Mouse (Mus musculus) neural tube, embryonic 15.5 days (tissue): ENCODE data around the gene Cc2d1b. TPM values are rescaled to one million over a fixed set of nuclear protein-coding genes. Genes with fewer than 3 reads are reported as not detected.

Experiments used
- ATAC-seq: fragments of 200-750 bp; cut with Nextera tagmentation; 2 replicates; pipeline ENCODE4 v1.8.0; 2017; ENCODE audit warnings: mild to moderate bottlenecking, moderate TSS enrichment, moderate library complexity; ENCODE audit not compliant: low FRiP score
- H3K27ac ChIP-seq: fragments of 300-500 bp; sonication (generic); replicated peaks from 2 replicates; pipeline ENCODE4 v1.5.1; 2015; ENCODE audit warnings: mild to moderate bottlenecking, inconsistent platforms
- H3K27me3 ChIP-seq: fragments of 300-500 bp; sonication (generic); replicated peaks from 2 replicates; pipeline ENCODE4 v1.6.1; 2015; ENCODE audit warnings: inconsistent platforms
- H3K36me3 ChIP-seq: fragments of 300-500 bp; sonication (generic); 2 replicates; pipeline ENCODE4 v1.6.1; 2015; ENCODE audit warnings: inconsistent platforms
- H3K4me1 ChIP-seq: fragments of 300-500 bp; sonication (generic); 2 replicates; pipeline ENCODE4 v1.6.1; 2015; ENCODE audit warnings: inconsistent platforms
- H3K4me2 ChIP-seq: fragments of 300-500 bp; sonication (generic); 2 replicates; pipeline ENCODE4 v1.6.1; 2015; ENCODE audit warnings: inconsistent platforms, mild to moderate bottlenecking, moderate library complexity
- H3K4me3 ChIP-seq: fragments of 300-500 bp; sonication (generic); replicated peaks from 2 replicates; pipeline ENCODE4 v1.5.1; 2015; ENCODE audit warnings: mild to moderate bottlenecking, inconsistent platforms
- H3K9ac ChIP-seq: fragments of 300-500 bp; sonication (generic); replicated peaks from 2 replicates; pipeline ENCODE4 v1.6.1; 2015; ENCODE audit warnings: mild to moderate bottlenecking, inconsistent platforms
- H3K9me3 ChIP-seq: fragments of 300-500 bp; sonication (generic); replicated peaks from 2 replicates; pipeline ENCODE4 v1.6.1; 2016; ENCODE audit warnings: inconsistent platforms
- WGBS: fragments of 180-500 bp; shearing (Covaris S2); methylation state at CpG from one replicate; pipeline ENCODE4 v1.1.7; 2015; ENCODE audit warnings: mixed read lengths; 5-methylcytosine and 5-hydroxymethylcytosine counted together
- polyA plus RNA-seq: library from polyadenylated mRNA; unstranded; fragments of >200 nt; fragmentation: Nextera tagmentation; extraction: Ambion mirVana; gene quantifications from 2 replicates; pipeline ENCODE4 v1.2.1, GENCODE M21; 2015

Cc2d1b gene
- polyA plus RNA-seq, 1 experiment from 2014 or later, result 18.2 TPM

GRCm38 (mm10) chr4:108664407-108664806, 44.7 kb downstream of the Cc2d1b start:
- no peak for ATAC-seq
- Histone ChIP-seq H3K4me3 (no peak overlapping the region), H3K9me3 (no peaks in the 10 kb centered on the region), H3K27me3 (no peaks in the 10 kb centered on the region), H3K27ac (no peak overlapping the region), H3K4me2 (no peak overlapping the region), H3K9ac (no peak overlapping the region), H3K36me3 (peaks cover 16% of the 10 kb centered on the region), H3K4me1 (no peaks in the 10 kb centered on the region)
- 85% methylated on average over 2 of the region's 2 CpGs for WGBS

Other genes with a start within 250 kb of the Cc2d1b start
- 4.0 and 6.3 TPM in 2 replicates for gene Shisal2a, start 236.6 kb upstream of the Cc2d1b start, polyA plus RNA-seq
- gene Gpx7, start 213.0 kb upstream of the Cc2d1b start, polyA plus RNA-seq, result 36.9 and 37.9 TPM in 2 replicates
- gene Tut4, start 160.5 kb upstream of the Cc2d1b start, polyA plus RNA-seq, result 49.4 and 52.0 TPM in 2 replicates
- gene Prpf38a, start 40.6 kb upstream of the Cc2d1b start, polyA plus RNA-seq, result 73.2 and 77.2 TPM in 2 replicates
- gene Orc1, start 40.5 kb upstream of the Cc2d1b start, polyA plus RNA-seq, result 1.3 and 4.3 TPM in 2 replicates
- gene 3110021N24Rik, start 99.7 kb downstream of the Cc2d1b start, polyA plus RNA-seq, result 2.0 and 2.3 TPM in 2 replicates
- 6.9 and 7.7 TPM in 2 replicates for gene Zfyve9, start 160.9 kb downstream of the Cc2d1b start, polyA plus RNA-seq
- gene Btf3l4, start 213.7 kb downstream of the Cc2d1b start, polyA plus RNA-seq, result 150 and 152 TPM in 2 replicates
- gene Txndc12, start 214.7 kb downstream of the Cc2d1b start, polyA plus RNA-seq, result 72.7 and 77.8 TPM in 2 replicates
- gene Kti12, start 227.8 kb downstream of the Cc2d1b start, polyA plus RNA-seq, result 26.0 and 33.7 TPM in 2 replicates
- gene A730015C16Rik, start 228.7 kb downstream of the Cc2d1b start, polyA plus RNA-seq, result 1.1 and 1.4 TPM in 2 replicates